Mouse (Mus musculus) telencephalon, adult 2 months (tissue): ENCODE data around the gene Actrt2.

Experiments
- DNase-seq: peaks from one replicate; pipeline ENCODE4 v3.0.0-alpha.2; 2011; ENCODE audit warnings: low read depth, low spot score

The Actrt2 gene

GRCm38 (mm10) chr4:154683068-154683752, 15.5 kb upstream of the Actrt2 start:
- DNase-seq = no peak

GRCm38 (mm10) chr4:154682311-154682710, 14.6 kb upstream of the Actrt2 start:
- no peak for DNase-seq

- DNase-seq = no peak
These were observed 7.9 kb upstream of the Actrt2 start for GRCm38 (mm10) chr4:154675441-154676000.

GRCm38 (mm10) chr4:154674966-154675365, 7.3 kb upstream of the Actrt2 start:
- DNase-seq = no peak

- DNase-seq = no peak
These were observed 6.9 kb upstream of the Actrt2 start for GRCm38 (mm10) chr4:154674541-154674940.

GRCm38 (mm10) chr4:154673986-154674385, 6.3 kb upstream of the Actrt2 start:
- no peak for DNase-seq

GRCm38 (mm10) chr4:154672027-154672426, 4.4 kb upstream of the Actrt2 start:
- DNase-seq = no peak

- no peak for DNase-seq
These were observed 3.7 kb upstream of the Actrt2 start for GRCm38 (mm10) chr4:154671232-154671912.

- no peak for DNase-seq
These were observed 4.9 kb downstream of the Actrt2 start for GRCm38 (mm10) chr4:154662681-154663215.

- DNase-seq = no peak
These were observed 6.4 kb downstream of the Actrt2 start for GRCm38 (mm10) chr4:154661256-154661655.

GRCm38 (mm10) chr4:154660025-154660424, 7.6 kb downstream of the Actrt2 start:
- DNase-seq = no peak

GRCm38 (mm10) chr4:154655134-154655910, 12.3 kb downstream of the Actrt2 start:
- DNase-seq = no peak

GRCm38 (mm10) chr4:154652494-154652893, 15.2 kb downstream of the Actrt2 start:
- no peak for DNase-seq

- DNase-seq = no peak
These were observed 18.5 kb downstream of the Actrt2 start for GRCm38 (mm10) chr4:154649083-154649747.

- no peak for DNase-seq
These were observed 25.2 kb downstream of the Actrt2 start for GRCm38 (mm10) chr4:154642496-154642895.

GRCm38 (mm10) chr4:154641296-154642110, 26.2 kb downstream of the Actrt2 start:
- no peak for DNase-seq

GRCm38 (mm10) chr4:154640443-154641295, 27.0 kb downstream of the Actrt2 start:
- no peak for DNase-seq

GRCm38 (mm10) chr4:154639591-154640442, 27.9 kb downstream of the Actrt2 start:
- no peak for DNase-seq

- no peak for DNase-seq
These were observed 28.5 kb downstream of the Actrt2 start for GRCm38 (mm10) chr4:154639126-154639525.
